Mouse (Mus musculus): ENCODE data around the gene Mgat4c.

GRCm38 (mm10) chr10:102370576-102370975, 689.3 kb downstream of the Mgat4c start:
- no peak for TF ChIP-seq CTCF (IDR thresholded peaks at IDR 0.05; ENCODE audit: low read depth)
- TF ChIP-seq EP300 (optimal IDR thresholded peaks at IDR 0.05) = no peak

All from stomach, postnatal 0 days (tissue).